Mouse (Mus musculus): ENCODE data around the gene Sars2. TPM values are rescaled to one million over a fixed set of nuclear protein-coding genes. Genes with fewer than 3 reads are reported as not detected.
A peak's percentile ranks its signal among the peaks of the same experiment; 100 is the strongest.

Sars2 gene
- polyA plus RNA-seq (2015; fragmentation: Nextera tagmentation; extraction: Ambion mirVana), result 11.4 and 12.3 TPM in 2 replicates

DNA sequence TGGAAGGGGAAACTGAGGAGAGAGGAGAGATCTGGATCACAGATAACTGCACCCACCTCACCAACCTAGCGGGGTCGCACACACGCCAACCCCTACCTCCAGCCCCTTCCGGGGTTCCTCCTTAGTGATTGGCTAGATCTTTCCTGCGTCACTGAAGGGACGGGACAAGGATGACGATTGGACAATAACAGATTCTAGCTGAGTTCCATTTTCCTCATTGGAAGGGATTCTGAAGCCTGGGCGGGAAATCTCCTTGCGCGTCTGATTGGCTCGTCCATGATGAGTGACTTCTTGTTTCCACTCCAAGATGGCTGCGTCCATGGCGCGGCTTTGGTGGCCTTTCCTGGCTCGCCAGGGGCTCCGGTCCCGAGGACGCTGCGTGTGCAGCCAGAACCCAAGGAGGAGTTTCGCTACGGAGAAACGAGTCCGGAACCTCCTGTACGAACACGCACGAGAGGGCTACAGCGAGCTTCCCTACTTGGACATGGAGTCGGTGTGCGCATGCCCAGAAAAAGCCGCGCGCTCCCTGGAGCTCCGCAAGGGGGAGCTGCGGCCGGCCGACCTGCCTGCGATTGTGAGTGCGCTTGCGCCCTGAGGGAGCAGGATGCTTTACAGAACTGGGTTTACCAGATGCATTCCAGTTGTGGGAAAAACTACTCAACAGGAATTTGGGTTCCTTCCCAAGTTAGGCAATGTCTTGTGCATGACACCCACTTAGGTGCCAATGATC, at the start of gene Sars2, which contains the start of gene Mrps12:
TSS of gene Sars2 (plus strand) at position 284 of the 730 bp plus-strand sequence.
TSS of gene Mrps12 (minus strand) at position 112 of the 730 bp plus-strand sequence.
- Histone ChIP-seq H3K9me3 (ENCODE audit: control insufficient read depth, low read length) (no peaks in the 10 kb centered on the region), H3K36me3 (ENCODE audit: control insufficient read depth, insufficient read depth, low read length) (no peaks in the 10 kb centered on the region; the same call in 1 of the 2 replicates), H3K4me1 (replicated peaks; ENCODE audit: control insufficient read depth, insufficient read depth) (no peaks in the 10 kb centered on the region), H3K9ac (ENCODE audit: low read length) (peak within 1 kb of the TSS; percentile 70), H3K4me3 (ENCODE audit: low read depth, low read length) (peak within 1 kb of the TSS; percentile 63), H3K27me3 (ENCODE audit: control insufficient read depth, insufficient read depth, low read length) (no peaks in the 10 kb centered on the region), H3K27ac (replicated peaks) (peak within 1 kb of the TSS; percentile 85), H3K4me2 (replicated peaks; ENCODE audit: low read depth) (peak within 1 kb of the TSS; percentile 86)
- no peak for TF ChIP-seq EP300 (optimal IDR thresholded peaks at IDR 0.05)
- peak; percentile 96 for TF ChIP-seq CTCF (IDR thresholded peaks at IDR 0.05; ENCODE audit: low read depth)
- peak; percentile 97 for ATAC-seq (ENCODE audit: low FRiP score, low TSS enrichment)
- DNase-seq (ENCODE audit: low spot score), result peak; percentile 95
- WGBS, result under 1% methylated on average over 39 of the region's 39 CpGs

DNA sequence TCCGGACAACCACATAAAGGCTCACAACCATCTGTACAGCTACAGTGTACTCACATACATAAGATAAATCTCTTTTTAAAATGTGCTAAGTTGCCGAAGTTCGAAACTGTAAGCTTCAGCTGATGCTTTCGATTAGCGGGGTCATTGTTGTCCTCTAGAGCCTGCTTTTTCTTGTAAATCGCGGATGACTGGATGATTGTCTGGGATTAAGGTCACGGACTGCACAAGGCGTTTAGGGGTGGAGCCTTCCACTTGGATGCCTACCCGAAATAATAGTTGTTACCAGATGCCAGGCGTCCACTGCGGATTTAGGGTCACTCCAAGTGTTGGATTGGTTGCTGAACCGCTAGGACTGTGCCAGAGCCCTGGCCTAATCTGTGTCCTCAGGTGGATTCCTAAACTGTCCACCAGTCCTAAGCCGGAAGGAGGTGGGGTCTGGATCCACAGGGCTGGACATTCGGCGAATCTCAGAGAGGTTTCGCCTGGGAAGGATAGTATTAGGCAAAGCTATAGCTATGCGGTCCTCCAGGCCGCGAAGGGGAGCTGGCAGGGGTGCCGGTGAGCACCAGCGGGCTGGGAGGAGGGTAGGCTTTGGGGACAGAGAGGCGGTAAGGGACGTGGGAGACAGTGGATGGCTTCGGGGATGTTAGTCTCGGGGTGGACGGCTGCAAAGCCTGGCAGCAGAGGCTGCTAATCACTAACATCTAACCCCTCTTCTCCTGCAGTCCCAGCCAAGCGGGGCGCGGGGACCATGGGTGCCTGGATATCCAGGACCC, 49.1 kb upstream of the Sars2 start, which contains the start of gene Fbxo27:
TSS of gene Fbxo27 (plus strand) at position 305 of the 776 bp plus-strand sequence.
- Histone ChIP-seq H3K36me3 (ENCODE audit: control insufficient read depth, insufficient read depth, low read length) (no peaks in the 10 kb centered on the region), H3K4me2 (replicated peaks; ENCODE audit: low read depth) (peak within 1 kb of the TSS; percentile 74), H3K4me1 (replicated peaks; ENCODE audit: control insufficient read depth, insufficient read depth) (no peaks in the 10 kb centered on the region; the same call in 1 of the 2 replicates), H3K9ac (ENCODE audit: low read length) (peak within 1 kb of the TSS; percentile 52), H3K27ac (replicated peaks) (no peak within 1 kb of the TSS), H3K4me3 (ENCODE audit: low read depth, low read length) (peak within 1 kb of the TSS; percentile 48), H3K9me3 (ENCODE audit: control insufficient read depth, low read length) (no peaks in the 10 kb centered on the region), H3K27me3 (ENCODE audit: control insufficient read depth, insufficient read depth, low read length) (no peaks in the 10 kb centered on the region)
- peak; percentile 15; the same call in 1 of the 2 replicates for ATAC-seq (ENCODE audit: low FRiP score, low TSS enrichment)
- no peak for TF ChIP-seq EP300 (optimal IDR thresholded peaks at IDR 0.05)
- no peak for TF ChIP-seq CTCF (IDR thresholded peaks at IDR 0.05; ENCODE audit: low read depth)
- 48% methylated on average over 27 of the region's 30 CpGs for WGBS
- no peak for DNase-seq (ENCODE audit: low spot score)

DNA sequence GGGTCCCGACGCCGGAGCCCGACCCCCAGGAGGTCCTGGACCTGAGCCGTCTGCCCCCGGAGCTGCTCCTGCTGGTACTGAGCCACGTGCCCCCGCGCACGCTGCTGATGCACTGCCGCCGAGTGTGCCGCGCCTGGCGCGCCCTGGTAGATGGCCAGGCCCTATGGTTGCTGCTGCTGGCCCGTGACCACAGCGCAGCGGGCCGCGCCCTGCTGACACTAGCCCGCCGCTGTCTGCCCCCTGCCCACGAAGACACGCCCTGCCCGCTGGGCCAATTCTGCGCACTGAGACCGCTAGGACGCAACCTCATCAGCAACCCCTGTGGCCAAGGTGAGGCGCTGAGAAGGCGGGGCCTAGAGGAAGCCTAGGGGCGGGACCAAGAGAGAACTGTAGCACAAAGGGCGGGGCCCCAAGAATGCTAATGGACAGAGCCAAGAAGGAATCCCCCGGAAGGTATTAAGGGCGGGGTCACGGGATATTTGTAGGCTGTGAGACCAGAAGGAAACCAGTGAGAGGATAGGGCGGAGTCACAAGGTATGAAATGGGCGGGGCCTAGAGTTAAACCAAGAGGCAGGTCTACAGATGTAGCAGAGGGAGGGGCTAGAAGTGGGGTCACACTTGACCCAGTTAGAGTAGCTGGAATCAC, 48.3 kb upstream of the Sars2 start:
- no peaks in the 10 kb centered on the region; the same call in 1 of the 2 replicates for H3K4me1 ChIP-seq (replicated peaks; ENCODE audit: control insufficient read depth, insufficient read depth)
- TF ChIP-seq CTCF (IDR thresholded peaks at IDR 0.05; ENCODE audit: low read depth) (peak; percentile 29; the same call in 1 of the 2 replicates), EP300 (optimal IDR thresholded peaks at IDR 0.05) (no peak)
- H3K9ac ChIP-seq (ENCODE audit: low read length), result peak overlapping the region; percentile 52
- peak overlapping the region; percentile 48 for H3K4me3 ChIP-seq (ENCODE audit: low read depth, low read length)
- no peak overlapping the region for H3K27ac ChIP-seq (replicated peaks)
- no peaks in the 10 kb centered on the region for H3K9me3 ChIP-seq (ENCODE audit: control insufficient read depth, low read length)
- peak overlapping the region; percentile 74 for H3K4me2 ChIP-seq (replicated peaks; ENCODE audit: low read depth)
- ATAC-seq (ENCODE audit: low FRiP score, low TSS enrichment) (peak; percentile 90), DNase-seq (ENCODE audit: low spot score) (peak; percentile 90)
- H3K27me3 ChIP-seq (ENCODE audit: control insufficient read depth, insufficient read depth, low read length), result no peaks in the 10 kb centered on the region
- under 1% methylated on average over 37 of the region's 38 CpGs for WGBS
- no peaks in the 10 kb centered on the region for H3K36me3 ChIP-seq (ENCODE audit: control insufficient read depth, insufficient read depth, low read length)

DNA sequence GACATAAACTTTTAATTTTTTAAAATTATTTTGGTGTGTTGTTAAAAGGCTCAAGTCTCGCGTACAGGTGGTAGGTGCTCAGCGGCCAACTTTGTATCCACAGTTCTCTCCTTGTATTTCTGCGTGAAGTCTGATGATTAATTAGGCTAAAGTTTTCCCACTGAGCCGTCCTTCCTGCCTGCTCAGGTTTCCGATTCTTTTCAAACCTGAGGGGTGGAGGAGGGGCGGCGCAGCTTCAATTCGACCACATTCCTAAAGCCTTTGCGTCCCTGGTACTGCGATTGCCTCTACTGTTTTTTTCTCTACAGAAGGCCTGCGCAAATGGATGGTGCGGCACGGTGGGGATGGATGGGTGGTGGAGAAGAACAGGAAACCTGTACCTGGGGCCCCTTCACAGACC, 47.4 kb upstream of the Sars2 start:
- ATAC-seq (ENCODE audit: low FRiP score, low TSS enrichment) (no peak), DNase-seq (ENCODE audit: low spot score) (peak; percentile 49)
- TF ChIP-seq CTCF (IDR thresholded peaks at IDR 0.05; ENCODE audit: low read depth) (no peak), EP300 (optimal IDR thresholded peaks at IDR 0.05) (no peak)
- Histone ChIP-seq H3K9ac (ENCODE audit: low read length) (no peak overlapping the region), H3K9me3 (ENCODE audit: control insufficient read depth, low read length) (no peaks in the 10 kb centered on the region), H3K4me2 (replicated peaks; ENCODE audit: low read depth) (peak overlapping the region; percentile 74; the same call in 1 of the 2 replicates), H3K36me3 (ENCODE audit: control insufficient read depth, insufficient read depth, low read length) (no peaks in the 10 kb centered on the region), H3K27ac (replicated peaks) (no peak overlapping the region), H3K27me3 (ENCODE audit: control insufficient read depth, insufficient read depth, low read length) (no peaks in the 10 kb centered on the region), H3K4me3 (ENCODE audit: low read depth, low read length) (no peak overlapping the region), H3K4me1 (replicated peaks; ENCODE audit: control insufficient read depth, insufficient read depth) (no peaks in the 10 kb centered on the region; the same call in 1 of the 2 replicates)
- WGBS, result 10% methylated on average over 14 of the region's 14 CpGs

DNA sequence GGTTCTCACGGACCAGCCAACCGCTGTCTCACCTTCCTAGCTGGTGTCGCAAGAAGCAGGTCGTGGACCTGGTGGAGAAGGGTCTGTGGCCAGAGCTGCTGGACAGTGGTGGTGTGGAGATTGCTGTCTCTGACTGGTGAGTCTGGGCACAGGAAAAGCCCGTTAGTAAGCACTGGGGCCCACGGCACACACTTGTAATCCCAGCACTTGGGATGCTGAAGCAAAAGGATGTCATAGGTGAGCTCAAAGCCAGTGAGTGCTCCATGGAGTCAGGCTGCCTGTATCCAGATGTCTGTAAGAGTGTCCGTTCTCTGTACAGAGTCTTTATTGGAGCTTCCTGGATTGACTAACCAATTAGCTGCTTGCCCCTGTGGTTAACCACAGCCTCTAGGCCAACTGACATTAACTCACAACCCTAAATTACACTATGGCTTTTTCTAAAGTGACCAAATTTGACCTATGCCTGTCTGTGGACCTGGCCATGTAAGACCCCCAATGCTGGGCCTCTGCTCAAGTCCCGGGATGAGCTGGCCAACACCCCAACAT, 46.8 kb upstream of the Sars2 start:
- no peaks in the 10 kb centered on the region; the same call in 1 of the 2 replicates for H3K4me1 ChIP-seq (replicated peaks; ENCODE audit: control insufficient read depth, insufficient read depth)
- no peak for ATAC-seq (ENCODE audit: low FRiP score, low TSS enrichment)
- WGBS, result 55% methylated on average over 8 of the region's 8 CpGs

More for the DNA sequence above, 46.8 kb upstream of the Sars2 start:
- no peak overlapping the region for H3K27ac ChIP-seq (replicated peaks)
- no peak overlapping the region for H3K4me2 ChIP-seq (replicated peaks; ENCODE audit: low read depth)
- DNase-seq (ENCODE audit: low spot score), result no peak
- no peak overlapping the region for H3K9ac ChIP-seq (ENCODE audit: low read length)
- H3K27me3 ChIP-seq (ENCODE audit: control insufficient read depth, insufficient read depth, low read length), result no peaks in the 10 kb centered on the region
- H3K9me3 ChIP-seq (ENCODE audit: control insufficient read depth, low read length), result no peaks in the 10 kb centered on the region
- H3K4me3 ChIP-seq (ENCODE audit: low read depth, low read length), result no peak overlapping the region
- no peak for TF ChIP-seq CTCF (IDR thresholded peaks at IDR 0.05; ENCODE audit: low read depth)
- no peaks in the 10 kb centered on the region for H3K36me3 ChIP-seq (ENCODE audit: control insufficient read depth, insufficient read depth, low read length)
